Mouse (Mus musculus): Measurements from ENCODE around the gene Tprn. TPM values are rescaled to one million over a fixed set of nuclear protein-coding genes. Genes with fewer than 3 reads are reported as not detected.

Tprn gene
- polyA plus RNA-seq, 1 experiment = 10.2 TPM

- Histone ChIP-seq H3K27ac (ENCODE audit: insufficient read depth, low read depth, low read length) (no peak overlapping the region), H3K4me3 (ENCODE audit: insufficient read depth, low read length) (peak overlapping the region; percentile 89), H3K4me1 (ENCODE audit: control insufficient read depth, insufficient read depth, low read length) (peaks cover 42% of the 10 kb centered on the region)
- TF ChIP-seq POLR2A (IDR thresholded peaks at IDR 0.05; ENCODE audit: borderline replicate concordance, low read depth, low read length) (no peak), CTCF (IDR thresholded peaks at IDR 0.05; ENCODE audit: low read depth, low read length) (no peak)
Measured at GRCm38 (mm10) chr2:25263623-25264285, 1.3 kb downstream of the Tprn start.

- TF ChIP-seq CTCF (IDR thresholded peaks at IDR 0.05; ENCODE audit: low read depth, low read length) (no peak), POLR2A (IDR thresholded peaks at IDR 0.05; ENCODE audit: borderline replicate concordance, low read depth, low read length) (no peak)
- Histone ChIP-seq H3K27ac (ENCODE audit: insufficient read depth, low read depth, low read length) (no peak overlapping the region), H3K4me3 (ENCODE audit: insufficient read depth, low read length) (peak overlapping the region; percentile 89), H3K4me1 (ENCODE audit: control insufficient read depth, insufficient read depth, low read length) (peaks cover 45% of the 10 kb centered on the region)
Measured at GRCm38 (mm10) chr2:25264286-25264660, 1.9 kb downstream of the Tprn start.

- Histone ChIP-seq H3K4me3 (ENCODE audit: insufficient read depth, low read length) (peak overlapping the region; percentile 89; the same call in 1 of the 2 replicates), H3K27ac (ENCODE audit: insufficient read depth, low read depth, low read length) (no peak overlapping the region), H3K4me1 (ENCODE audit: control insufficient read depth, insufficient read depth, low read length) (peaks cover 45% of the 10 kb centered on the region)
- TF ChIP-seq CTCF (IDR thresholded peaks at IDR 0.05; ENCODE audit: low read depth, low read length) (no peak), POLR2A (IDR thresholded peaks at IDR 0.05; ENCODE audit: borderline replicate concordance, low read depth, low read length) (no peak)
Measured at GRCm38 (mm10) chr2:25264851-25265250, 2.4 kb downstream of the Tprn start.

- TF ChIP-seq POLR2A (IDR thresholded peaks at IDR 0.05; ENCODE audit: borderline replicate concordance, low read depth, low read length) (no peak), CTCF (IDR thresholded peaks at IDR 0.05; ENCODE audit: low read depth, low read length) (no peak)
- Histone ChIP-seq H3K27ac (ENCODE audit: insufficient read depth, low read depth, low read length) (peak overlapping the region; percentile 30), H3K4me1 (ENCODE audit: control insufficient read depth, insufficient read depth, low read length) (peaks cover 49% of the 10 kb centered on the region), H3K4me3 (ENCODE audit: insufficient read depth, low read length) (peak overlapping the region; percentile 35)
Measured at GRCm38 (mm10) chr2:25265897-25266656, 3.7 kb downstream of the Tprn start.

GRCm38 (mm10) chr2:25266720-25267119, 4.3 kb downstream of the Tprn start:
- TF ChIP-seq POLR2A (IDR thresholded peaks at IDR 0.05; ENCODE audit: borderline replicate concordance, low read depth, low read length) = no peak
- TF ChIP-seq CTCF (IDR thresholded peaks at IDR 0.05; ENCODE audit: low read depth, low read length) = no peak
- peak overlapping the region; percentile 35 for H3K4me3 ChIP-seq (ENCODE audit: insufficient read depth, low read length)
- no peak overlapping the region for H3K27ac ChIP-seq (ENCODE audit: insufficient read depth, low read depth, low read length)
- H3K4me1 ChIP-seq (ENCODE audit: control insufficient read depth, insufficient read depth, low read length) = peaks cover 49% of the 10 kb centered on the region

GRCm38 (mm10) chr2:25267241-25267640, 4.8 kb downstream of the Tprn start:
- no peak overlapping the region for H3K27ac ChIP-seq (ENCODE audit: insufficient read depth, low read depth, low read length)
- H3K4me3 ChIP-seq (ENCODE audit: insufficient read depth, low read length) = no peak overlapping the region
- H3K4me1 ChIP-seq (ENCODE audit: control insufficient read depth, insufficient read depth, low read length) = peaks cover 49% of the 10 kb centered on the region

GRCm38 (mm10) chr2:25267746-25268309, 5.4 kb downstream of the Tprn start:
- Histone ChIP-seq H3K4me3 (ENCODE audit: insufficient read depth, low read length) (no peak overlapping the region), H3K27ac (ENCODE audit: insufficient read depth, low read depth, low read length) (no peak overlapping the region), H3K4me1 (ENCODE audit: control insufficient read depth, insufficient read depth, low read length) (peaks cover 49% of the 10 kb centered on the region)
- no peak; the same call in 1 of the 2 replicates for TF ChIP-seq CTCF (IDR thresholded peaks at IDR 0.05; ENCODE audit: low read depth, low read length)
- no peak for TF ChIP-seq POLR2A (IDR thresholded peaks at IDR 0.05; ENCODE audit: borderline replicate concordance, low read depth, low read length)

More at GRCm38 (mm10) chr2:25267241-25267640, 4.8 kb downstream of the Tprn start:
- TF ChIP-seq CTCF (IDR thresholded peaks at IDR 0.05; ENCODE audit: low read depth, low read length) (no peak), POLR2A (IDR thresholded peaks at IDR 0.05; ENCODE audit: borderline replicate concordance, low read depth, low read length) (no peak)

GRCm38 (mm10) chr2:25271827-25272511, 9.6 kb downstream of the Tprn start, which contains the start of the genes Ssna1 and Anapc2:
Gene Ssna1 (minus strand): TSS chr2:25272438.
Gene Anapc2 (plus strand): TSS chr2:25272478.
- peak within 1 kb of the TSS; percentile 67 for H3K27ac ChIP-seq (ENCODE audit: insufficient read depth, low read depth, low read length)
- peaks cover 17% of the 10 kb centered on the region for H3K4me1 ChIP-seq (ENCODE audit: control insufficient read depth, insufficient read depth, low read length)
- peak within 1 kb of the TSS; percentile 81 for H3K4me3 ChIP-seq (ENCODE audit: insufficient read depth, low read length)
- TF ChIP-seq POLR2A (IDR thresholded peaks at IDR 0.05; ENCODE audit: borderline replicate concordance, low read depth, low read length) = peak; percentile 39; the same call in 1 of the 2 replicates
- no peak for TF ChIP-seq CTCF (IDR thresholded peaks at IDR 0.05; ENCODE audit: low read depth, low read length)

- TF ChIP-seq POLR2A (IDR thresholded peaks at IDR 0.05; ENCODE audit: borderline replicate concordance, low read depth, low read length) (0 out of 2 replicates have a peak, but pooled peaks have one; percentile 21), CTCF (IDR thresholded peaks at IDR 0.05; ENCODE audit: low read depth, low read length) (no peak)
- Histone ChIP-seq H3K4me1 (ENCODE audit: control insufficient read depth, insufficient read depth, low read length) (peaks cover 11% of the 10 kb centered on the region), H3K4me3 (ENCODE audit: insufficient read depth, low read length) (peak overlapping the region; percentile 81), H3K27ac (ENCODE audit: insufficient read depth, low read depth, low read length) (no peak overlapping the region; the same call in 1 of the 2 replicates)
Measured at GRCm38 (mm10) chr2:25272515-25272914, 10.1 kb downstream of the Tprn start.
